Mouse (Mus musculus) stomach, postnatal 0 days (tissue): ENCODE measurements at regions not wholly inside any gene's neighbourhood (a gene's known extent, or its start where the extent isn't known, plus 50 kb on each side); places are given as distances from the start of the nearest gene placed in this dataset.

Experiments used
- ATAC-seq: fragments of 200-750 bp; cut with Nextera tagmentation; 2 replicates; pipeline ENCODE4 v1.8.0; 2017; ENCODE audit not compliant: low FRiP score, low TSS enrichment
- DNase-seq: peaks from one replicate; pipeline ENCODE4 v3.0.0-alpha.2; 2016; ENCODE audit warnings: low spot score
- H3K27ac ChIP-seq: fragments of 300-500 bp; sonication (generic); replicated peaks from 2 replicates; pipeline ENCODE4 v1.5.1; 2014; ENCODE audit warnings: mild to moderate bottlenecking, control low read depth
- H3K27me3 ChIP-seq: fragments of 300-500 bp; sonication (generic); 2 replicates; pipeline ENCODE4 v1.6.1; 2014; ENCODE audit warnings: low read length; ENCODE audit not compliant: control insufficient read depth, insufficient read depth
- H3K36me3 ChIP-seq: fragments of 300-500 bp; sonication (generic); 2 replicates; pipeline ENCODE4 v1.6.1; 2014; ENCODE audit warnings: low read length, mixed read lengths; ENCODE audit not compliant: control insufficient read depth, insufficient read depth
- H3K4me1 ChIP-seq: fragments of 300-500 bp; sonication (generic); replicated peaks from 2 replicates; pipeline ENCODE4 v1.6.1; 2014; ENCODE audit warnings: antibody characterized with exemption; ENCODE audit not compliant: control insufficient read depth, insufficient read depth
- H3K4me2 ChIP-seq: fragments of 300-500 bp; sonication (generic); replicated peaks from 2 replicates; pipeline ENCODE4 v1.6.1; 2014; ENCODE audit warnings: low read depth, mild to moderate bottlenecking, control low read depth, moderate library complexity
- H3K4me3 ChIP-seq: fragments of 300-500 bp; sonication (generic); 2 replicates; pipeline ENCODE4 v1.5.1; 2014; ENCODE audit warnings: low read depth, low read length, control low read depth
- H3K9ac ChIP-seq: fragments of 300-500 bp; sonication (generic); 2 replicates; pipeline ENCODE4 v1.6.1; 2014; ENCODE audit warnings: mild to moderate bottlenecking, low read length, control low read depth, mixed read lengths
- H3K9me3 ChIP-seq: fragments of 300-500 bp; sonication (generic); 2 replicates; pipeline ENCODE4 v1.6.1; 2016; ENCODE audit warnings: low read length; ENCODE audit not compliant: control insufficient read depth
- CTCF ChIP-seq: IDR thresholded peaks from 2 replicates; pipeline ENCODE4 v1.5.1; 2016; ENCODE audit warnings: antibody characterized with exemption, low read depth, mild to moderate bottlenecking, moderate library complexity
- EP300 ChIP-seq: optimal IDR thresholded peaks from 2 replicates; pipeline ENCODE3; 2016; ENCODE audit warnings: antibody characterized with exemption
- WGBS: fragments of 180-500 bp; shearing (Covaris S2); extraction: QIAGEN DNeasy Blood & Tissue Kit; methylation state at CpG from one replicate; pipeline ENCODE4 v1.1.7; 2014; 5-methylcytosine and 5-hydroxymethylcytosine counted together

GRCm38 (mm10) chr10:126727840-126728239 lies 173.3 kb downstream of the Atp23 start:
- Histone ChIP-seq H3K27ac (no peak overlapping the region), H3K9me3 (no peaks in the 10 kb centered on the region), H3K4me2 (no peak overlapping the region), H3K9ac (no peak overlapping the region), H3K27me3 (no peaks in the 10 kb centered on the region), H3K4me1 (no peaks in the 10 kb centered on the region), H3K36me3 (no peaks in the 10 kb centered on the region), H3K4me3 (no peak overlapping the region)
- DNase-seq (no peak), ATAC-seq (no peak)
- 83% methylated on average over 4 of the region's 4 CpGs for WGBS
- TF ChIP-seq CTCF (no peak), EP300 (no peak)

GRCm38 (mm10) chr10:126717961-126718360 lies 183.2 kb downstream of the Atp23 start:
- H3K9ac ChIP-seq: no peak overlapping the region
- no peaks in the 10 kb centered on the region for H3K27me3 ChIP-seq
- ATAC-seq (no peak), DNase-seq (no peak)
- no peaks in the 10 kb centered on the region for H3K9me3 ChIP-seq
- no peaks in the 10 kb centered on the region for H3K4me1 ChIP-seq
- no peak overlapping the region for H3K27ac ChIP-seq
- H3K4me2 ChIP-seq: no peak overlapping the region
- TF ChIP-seq CTCF (no peak), EP300 (no peak)
- 37% methylated on average over 2 of the region's 2 CpGs for WGBS
- H3K4me3 ChIP-seq: no peak overlapping the region
- no peaks in the 10 kb centered on the region for H3K36me3 ChIP-seq

DNA sequence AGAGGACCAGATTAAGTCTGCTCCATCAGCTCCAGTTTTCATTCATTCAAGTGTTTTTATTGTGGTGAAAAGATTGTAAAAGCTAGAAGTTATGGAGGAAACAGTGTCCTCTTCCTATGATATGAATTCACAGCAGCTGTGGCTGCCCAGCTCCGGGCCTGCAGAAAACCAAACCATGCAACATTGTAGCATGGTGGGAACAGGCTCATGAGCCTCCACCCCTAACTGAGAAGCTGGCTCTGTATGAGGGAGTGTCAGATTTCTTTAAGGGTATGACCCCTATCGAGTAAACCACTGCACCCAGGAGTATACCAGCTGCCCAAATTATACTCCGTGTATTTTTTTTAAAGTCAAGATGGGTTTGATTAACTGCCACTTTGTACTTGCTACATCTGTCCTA lies 189.4 kb downstream of the Atp23 start:
- DNase-seq: no peak
- Histone ChIP-seq H3K9ac (no peak overlapping the region), H3K4me2 (no peak overlapping the region), H3K36me3 (no peaks in the 10 kb centered on the region), H3K27ac (no peak overlapping the region), H3K27me3 (no peaks in the 10 kb centered on the region), H3K9me3 (no peaks in the 10 kb centered on the region), H3K4me1 (no peaks in the 10 kb centered on the region), H3K4me3 (no peak overlapping the region)
- WGBS: 17% methylated on average over 3 of the region's 3 CpGs
- ATAC-seq: no peak
- TF ChIP-seq EP300 (no peak), CTCF (no peak)

GRCm38 (mm10) chr10:126709219-126709917 lies 191.8 kb downstream of the Atp23 start:
- Histone ChIP-seq H3K4me2 (no peak overlapping the region), H3K4me3 (no peak overlapping the region), H3K9ac (no peak overlapping the region), H3K27ac (no peak overlapping the region), H3K4me1 (no peaks in the 10 kb centered on the region), H3K9me3 (no peaks in the 10 kb centered on the region), H3K36me3 (no peaks in the 10 kb centered on the region), H3K27me3 (no peaks in the 10 kb centered on the region)
- no peak for TF ChIP-seq EP300
- no peak for TF ChIP-seq CTCF
- DNase-seq: no peak
- 60% methylated on average over 14 of the region's 14 CpGs for WGBS
- no peak for ATAC-seq

DNA sequence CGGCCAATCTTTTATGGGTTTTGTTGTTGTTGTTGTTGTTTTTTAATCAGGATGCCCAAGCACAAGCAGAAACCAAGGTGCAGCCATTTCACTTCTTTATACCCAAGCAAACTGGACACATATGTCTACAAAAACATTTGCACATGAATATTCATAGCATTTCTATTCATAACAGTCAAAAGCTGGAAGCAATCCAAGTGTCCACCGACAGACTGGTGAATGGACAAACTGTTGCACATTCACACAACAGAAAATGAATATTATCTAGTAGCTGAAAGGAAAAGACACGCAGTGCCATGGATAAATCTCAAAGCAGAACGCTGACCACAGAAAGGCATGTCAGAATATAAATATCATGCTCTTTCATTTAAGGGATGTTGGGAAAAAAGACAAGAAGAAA lies 192.4 kb downstream of the Atp23 start:
- DNase-seq (no peak), ATAC-seq (no peak)
- 56% methylated on average over 4 of the region's 4 CpGs for WGBS
- Histone ChIP-seq H3K4me2 (no peak overlapping the region), H3K4me3 (no peak overlapping the region), H3K27me3 (no peaks in the 10 kb centered on the region), H3K36me3 (no peaks in the 10 kb centered on the region), H3K4me1 (no peaks in the 10 kb centered on the region), H3K9ac (no peak overlapping the region), H3K9me3 (no peaks in the 10 kb centered on the region), H3K27ac (no peak overlapping the region)
- TF ChIP-seq EP300 (no peak), CTCF (no peak)

DNA sequence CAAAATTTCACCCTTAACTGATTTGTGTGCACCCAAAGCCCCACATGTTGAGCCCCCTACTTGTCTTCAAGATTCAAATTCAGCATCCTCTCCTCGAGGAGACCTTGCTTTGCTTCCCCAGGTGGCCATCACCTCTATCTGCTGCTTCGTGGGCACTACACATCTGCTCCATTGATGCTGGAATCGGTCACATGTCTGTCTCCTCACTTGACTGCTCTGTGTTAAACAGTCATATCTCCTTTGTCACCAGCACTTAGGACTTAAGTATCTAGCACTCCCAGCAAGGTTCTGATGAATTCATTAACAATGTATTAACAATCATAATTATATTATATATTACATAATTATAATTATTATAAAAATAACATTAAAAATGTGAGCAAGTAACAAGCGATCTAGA lies 192.9 kb downstream of the Atp23 start:
- ATAC-seq: no peak
- no peak for DNase-seq
- Histone ChIP-seq H3K4me1 (no peaks in the 10 kb centered on the region), H3K36me3 (no peaks in the 10 kb centered on the region), H3K27me3 (no peaks in the 10 kb centered on the region), H3K4me3 (no peak overlapping the region), H3K9me3 (no peaks in the 10 kb centered on the region), H3K27ac (no peak overlapping the region), H3K4me2 (no peak overlapping the region), H3K9ac (no peak overlapping the region)
- no peak for TF ChIP-seq CTCF
- no peak for TF ChIP-seq EP300
- 75% methylated on average over 4 of the region's 4 CpGs for WGBS
